Mouse (Mus musculus) megakaryocyte-erythroid progenitor cell, adult 5-6 weeks (primary cell): ENCODE measurements at regions not wholly inside any gene's neighbourhood (a gene's known extent, or its start where the extent isn't known, plus 50 kb on each side); places are given as distances from the start of the nearest gene placed in this dataset.

Experiments used
- ATAC-seq: replicated peaks from 2 replicates; pipeline ENCODE4 v1.8.0; 2016; ENCODE audit warnings: mild to moderate bottlenecking, inconsistent platforms; ENCODE audit not compliant: severe bottlenecking, poor library complexity, low FRiP score, low TSS enrichment

DNA sequence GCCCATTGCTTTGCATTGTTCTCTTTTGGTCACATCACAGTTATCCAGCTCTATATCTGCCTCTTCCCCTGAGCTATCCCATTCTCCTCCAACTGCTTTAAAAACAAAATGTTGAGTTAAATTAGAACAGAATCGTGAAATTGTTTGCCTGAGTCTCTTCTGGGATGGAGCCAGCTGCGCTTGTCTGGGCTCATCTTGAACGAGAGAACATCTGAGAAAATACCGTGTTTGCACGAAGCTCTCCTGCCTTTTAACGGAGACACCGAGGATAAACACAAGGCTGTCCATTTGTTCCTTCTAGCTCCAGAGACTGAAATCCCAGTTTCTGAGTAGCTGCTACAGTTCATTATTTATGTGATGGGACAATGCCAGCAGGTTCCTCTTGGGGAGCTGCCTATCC is 186.6 kb downstream of the Ackr3 start:
- no peak for ATAC-seq

DNA sequence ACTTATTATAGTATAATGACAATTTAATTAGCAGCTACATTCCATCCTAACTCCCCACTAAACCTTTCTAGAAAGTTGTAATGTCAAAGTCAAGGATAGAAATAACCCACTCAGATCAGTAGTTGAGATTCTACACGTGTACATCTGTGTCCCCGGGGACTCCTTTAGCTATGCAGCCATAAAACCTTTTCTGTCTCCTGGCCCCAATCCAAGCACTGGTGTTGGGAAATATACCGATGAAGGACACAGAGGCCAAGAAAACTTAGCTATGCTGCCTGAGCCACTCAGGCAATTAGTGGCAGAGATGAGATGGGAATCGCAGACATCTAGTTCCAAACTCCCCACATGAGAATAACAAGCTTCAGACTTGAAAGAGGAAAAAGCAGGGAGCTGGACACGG is 190.1 kb downstream of the Ackr3 start:
- no peak for ATAC-seq

DNA sequence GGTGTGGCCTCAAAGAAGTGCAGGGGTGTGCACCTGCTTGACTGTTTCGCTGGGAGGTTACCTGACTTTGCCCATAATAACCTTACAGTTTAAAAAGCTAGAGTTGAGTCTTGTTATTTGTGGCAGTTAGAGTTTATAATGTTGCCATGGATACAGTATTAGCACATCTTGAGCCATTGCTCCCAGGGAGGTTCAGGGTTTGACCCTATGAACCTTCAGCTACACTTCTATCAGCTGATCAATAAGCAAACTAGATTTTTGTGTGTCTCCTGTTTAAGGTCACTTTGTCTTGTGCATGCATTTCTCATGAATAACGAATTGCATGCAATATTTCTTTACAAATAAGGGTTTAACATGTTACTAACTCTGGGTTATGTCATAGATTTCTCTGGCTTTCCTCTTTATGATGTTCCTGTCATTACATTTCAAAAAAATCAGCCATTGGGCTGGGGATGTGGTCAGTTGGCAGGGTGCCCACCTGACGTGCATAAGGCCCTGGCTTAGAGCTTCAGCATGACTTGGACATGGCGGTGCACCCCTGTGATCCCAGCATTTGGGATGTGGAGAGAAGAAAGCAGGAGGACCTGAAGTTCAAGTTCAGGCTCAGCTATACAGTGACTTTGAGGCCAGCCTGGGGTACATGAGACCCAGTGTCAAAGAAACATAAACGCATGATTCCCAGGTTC is 191.7 kb downstream of the Ackr3 start:
- no peak for ATAC-seq

DNA sequence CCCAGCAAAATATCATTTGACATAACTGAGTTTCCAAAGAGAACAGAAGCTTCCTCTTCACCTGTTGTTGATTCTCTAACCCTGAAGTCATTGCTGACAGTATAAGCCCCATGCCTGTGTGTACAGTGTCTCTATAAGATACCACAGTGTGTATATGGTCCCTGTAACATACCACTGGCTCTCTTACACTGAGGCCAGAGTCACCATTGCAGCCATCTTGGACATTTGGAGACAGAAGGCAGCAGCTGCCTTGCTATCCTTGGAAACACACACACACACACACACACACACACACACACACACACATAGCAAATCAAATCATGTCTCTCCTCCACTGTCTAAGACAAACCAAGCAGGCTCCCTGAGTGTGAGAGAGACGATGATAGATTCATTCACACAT is 192.9 kb downstream of the Ackr3 start:
- no peak for ATAC-seq

DNA sequence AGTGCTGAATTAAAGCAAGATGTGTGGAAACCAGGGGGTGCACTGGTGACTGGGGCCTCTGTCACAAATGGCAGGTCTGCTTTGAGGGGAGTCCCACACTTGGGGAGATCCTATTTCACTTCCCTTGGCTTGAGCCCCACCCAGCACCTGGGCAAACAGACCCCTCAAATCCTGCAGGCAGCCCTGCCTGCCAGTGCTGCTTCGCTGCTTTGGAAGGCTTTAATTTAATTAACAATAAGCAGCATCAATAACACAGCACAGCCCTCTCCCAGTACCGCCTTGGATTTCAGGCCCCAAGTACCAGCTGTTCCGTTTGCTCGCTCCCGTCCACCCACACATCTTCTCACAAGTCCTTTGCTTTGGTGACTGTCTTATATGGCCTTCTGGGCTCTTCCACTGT is 193.6 kb downstream of the Ackr3 start:
- no peak for ATAC-seq

DNA sequence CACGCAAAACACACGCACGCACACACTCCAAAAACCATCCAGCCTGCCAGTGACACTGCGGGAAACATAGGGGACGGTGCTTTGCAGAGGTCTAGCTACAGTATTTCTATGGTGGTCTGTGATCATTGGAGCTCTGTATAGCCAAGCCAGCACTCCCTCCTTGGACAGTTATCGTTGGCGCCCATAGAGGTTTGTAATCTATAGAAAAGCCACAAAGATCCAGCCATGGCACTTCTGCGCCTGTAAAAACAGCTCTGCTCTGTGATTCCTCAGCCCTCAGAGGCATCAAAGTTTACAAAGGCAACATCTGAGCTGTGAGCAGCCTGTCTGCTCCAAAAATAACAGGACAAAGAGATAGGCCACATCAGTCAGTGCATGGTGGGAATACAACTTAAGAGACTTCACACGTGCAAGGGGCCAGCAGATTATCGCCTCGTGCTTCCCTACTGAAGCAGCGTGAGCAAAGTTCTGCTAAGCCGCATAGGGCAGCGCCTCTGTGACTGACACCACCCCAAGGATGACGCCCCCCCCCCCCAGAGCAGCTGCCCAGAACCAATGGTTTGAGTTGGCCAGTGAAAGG is 194.7 kb downstream of the Ackr3 start:
- no peak for ATAC-seq

DNA sequence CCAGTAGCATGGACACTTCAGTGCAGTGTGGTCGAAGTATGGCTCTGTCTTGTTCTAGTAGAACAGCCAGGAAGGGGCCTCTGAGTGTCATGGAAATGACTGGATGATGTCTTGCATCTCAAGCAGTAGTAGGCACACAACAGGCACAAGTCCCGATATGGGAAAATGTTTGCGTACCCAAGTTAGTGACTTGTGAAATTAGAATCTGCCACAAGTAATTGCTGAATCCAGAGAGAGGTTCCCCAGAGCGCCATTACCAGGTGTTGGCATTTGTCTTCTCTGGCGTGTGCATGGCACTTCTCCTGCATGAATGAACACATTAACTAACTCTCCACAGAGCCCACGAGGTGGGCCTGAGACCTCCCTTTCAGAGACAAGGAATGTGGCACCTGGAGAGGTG is 199.3 kb downstream of the Ackr3 start:
- ATAC-seq = no peak

DNA sequence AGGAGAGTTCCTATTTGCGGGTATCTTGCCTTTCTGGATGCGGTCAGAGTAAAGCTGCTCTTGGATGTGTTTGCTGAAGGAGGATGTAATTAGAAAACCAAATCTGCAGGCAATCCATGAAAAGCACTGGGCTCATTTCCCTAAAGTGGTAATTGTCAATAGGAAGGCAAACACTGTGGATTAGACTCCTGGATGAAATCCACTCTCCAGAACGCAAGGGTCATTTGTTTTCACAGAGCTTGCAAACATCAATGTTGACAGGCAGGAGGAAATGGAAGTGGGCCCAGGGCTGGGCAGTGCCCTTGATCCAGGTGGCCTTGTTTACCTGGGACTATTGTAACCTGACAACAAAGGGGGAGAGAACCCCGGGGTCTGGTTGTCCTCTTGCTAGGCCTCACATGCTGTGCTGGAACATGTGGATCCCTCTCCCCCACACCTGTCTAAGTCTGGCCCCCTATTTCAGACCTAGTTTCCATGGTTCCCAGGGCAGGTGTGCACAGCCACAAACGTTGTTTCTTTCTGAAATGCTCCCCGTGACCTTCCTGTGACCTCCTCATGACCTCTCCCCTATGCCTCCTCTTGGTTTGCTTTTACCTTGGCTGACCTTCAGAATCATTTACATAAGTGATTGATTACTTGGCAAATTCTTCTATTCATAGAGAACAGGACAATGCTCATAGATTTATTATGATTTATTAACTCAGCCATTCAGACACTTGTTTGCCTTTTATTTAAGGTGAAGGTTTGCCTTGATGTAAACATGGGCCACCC is 197.9 kb upstream of the Cops8 start:
- no peak for ATAC-seq

DNA sequence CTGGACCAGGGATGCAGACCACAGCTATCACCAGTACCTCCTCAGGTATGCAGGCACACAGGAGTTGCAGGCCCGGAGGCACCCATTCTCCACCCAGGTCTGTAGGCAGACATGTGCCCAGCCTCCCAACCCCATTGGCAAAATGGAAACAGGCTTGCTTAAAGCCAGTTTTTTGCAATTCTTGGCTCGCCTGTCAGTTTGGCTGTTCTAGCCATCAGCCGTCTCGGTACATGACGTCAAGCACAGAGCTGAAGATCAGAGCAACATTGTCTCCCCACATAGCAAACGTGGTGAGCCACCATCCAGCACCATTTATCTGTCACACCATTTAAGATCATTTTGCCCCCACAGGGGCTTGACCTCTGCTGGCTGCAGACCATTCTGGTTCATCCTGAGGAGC is 196.1 kb upstream of the Cops8 start:
- no peak for ATAC-seq

DNA sequence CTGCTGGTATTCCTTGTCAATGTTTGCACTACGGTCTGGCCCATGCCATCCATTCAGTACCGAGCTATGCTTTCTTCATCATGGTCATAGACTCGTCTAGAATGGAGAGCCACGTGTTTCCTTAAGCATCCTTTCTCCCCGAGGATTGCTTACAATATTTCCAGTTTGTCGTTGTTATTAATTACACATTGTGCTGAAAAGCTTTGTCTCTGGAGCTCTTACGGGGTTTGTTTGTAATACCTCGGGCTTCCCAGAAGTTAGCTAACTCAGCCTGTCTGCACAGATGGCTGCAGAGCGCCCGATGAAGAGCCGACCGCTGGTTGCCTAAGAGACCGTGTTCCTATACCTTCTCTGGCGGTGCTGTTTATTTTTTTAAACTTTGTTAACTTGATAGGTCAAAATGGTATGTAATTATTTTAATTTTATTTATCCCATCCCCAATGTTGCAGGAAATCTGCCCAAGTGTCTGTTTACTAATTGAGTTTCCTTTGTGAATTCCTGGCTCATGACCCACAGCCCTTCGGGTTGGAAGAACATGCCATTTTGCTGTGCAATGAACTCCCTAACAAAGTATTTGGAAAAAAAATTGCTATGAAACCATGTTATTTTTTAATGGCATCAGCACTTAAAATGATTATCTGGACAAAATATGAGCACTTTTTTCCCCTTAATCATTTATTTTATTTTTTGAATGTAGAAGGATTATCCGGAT is 194.1 kb upstream of the Cops8 start:
- ATAC-seq = no peak

DNA sequence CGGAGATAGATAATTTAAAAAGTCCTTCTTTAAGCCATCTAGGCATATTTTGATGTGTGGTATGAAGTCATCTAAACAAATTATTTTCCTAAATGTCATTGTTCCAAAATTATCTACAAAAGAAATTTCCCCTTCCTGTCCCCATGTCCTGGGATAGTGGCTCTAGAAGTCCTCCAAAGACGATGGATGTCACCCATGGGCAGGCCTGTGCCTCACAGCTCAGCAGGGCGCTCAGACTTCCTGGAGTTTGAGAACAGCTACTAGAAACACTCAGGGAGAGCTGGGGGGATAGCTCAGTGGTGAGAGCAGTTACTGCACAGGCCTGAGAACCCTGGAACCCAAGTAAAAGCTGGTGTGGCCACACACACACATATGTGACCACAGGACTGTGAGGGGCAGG is 193.5 kb upstream of the Cops8 start:
- no peak for ATAC-seq

DNA sequence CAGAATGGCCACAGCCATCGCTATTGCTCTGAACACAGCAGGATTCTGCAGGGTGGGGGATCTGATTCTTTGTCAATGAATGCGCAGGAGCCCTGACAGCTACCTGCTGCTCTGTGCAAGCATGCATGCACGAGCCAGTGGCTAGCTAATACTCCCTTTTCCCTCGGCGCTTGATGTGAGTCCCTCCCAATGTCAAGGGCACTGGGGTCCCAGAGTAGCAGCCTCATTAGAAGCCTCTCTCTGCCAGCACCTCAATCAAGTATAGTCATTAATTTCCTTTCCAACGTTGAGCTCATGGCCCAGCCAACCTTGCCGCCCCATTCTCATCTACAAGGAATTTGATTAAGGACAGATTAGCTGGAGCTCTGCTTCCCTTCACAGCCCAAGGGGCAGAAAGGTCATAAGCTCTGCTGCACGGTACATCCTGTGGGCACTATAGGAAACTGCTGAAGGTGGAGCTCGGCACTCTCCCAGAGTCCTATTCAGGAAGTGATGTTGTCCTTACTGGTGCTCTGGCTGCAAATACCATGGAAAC is 190.2 kb upstream of the Cops8 start:
- no peak for ATAC-seq

DNA sequence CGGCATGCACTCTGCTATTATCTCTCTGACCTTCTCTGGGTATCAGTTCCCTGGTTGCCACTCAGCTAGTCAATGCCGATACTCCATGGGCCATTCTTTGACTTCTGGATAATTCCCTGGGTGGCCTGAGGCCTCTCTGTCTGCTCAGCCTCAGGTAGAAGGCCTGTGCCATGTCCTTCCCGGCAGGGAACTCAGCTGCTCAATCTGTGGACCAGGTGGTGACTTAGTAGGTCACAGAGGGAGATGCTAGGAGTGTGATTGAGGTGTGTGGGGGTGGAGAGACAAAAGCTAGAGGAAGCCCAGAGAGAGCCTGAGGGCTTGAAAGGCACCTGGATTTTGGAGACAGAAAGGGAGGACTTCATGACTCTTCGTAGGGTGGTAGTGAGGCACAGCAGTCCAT is 188.0 kb upstream of the Cops8 start:
- ATAC-seq = no peak

DNA sequence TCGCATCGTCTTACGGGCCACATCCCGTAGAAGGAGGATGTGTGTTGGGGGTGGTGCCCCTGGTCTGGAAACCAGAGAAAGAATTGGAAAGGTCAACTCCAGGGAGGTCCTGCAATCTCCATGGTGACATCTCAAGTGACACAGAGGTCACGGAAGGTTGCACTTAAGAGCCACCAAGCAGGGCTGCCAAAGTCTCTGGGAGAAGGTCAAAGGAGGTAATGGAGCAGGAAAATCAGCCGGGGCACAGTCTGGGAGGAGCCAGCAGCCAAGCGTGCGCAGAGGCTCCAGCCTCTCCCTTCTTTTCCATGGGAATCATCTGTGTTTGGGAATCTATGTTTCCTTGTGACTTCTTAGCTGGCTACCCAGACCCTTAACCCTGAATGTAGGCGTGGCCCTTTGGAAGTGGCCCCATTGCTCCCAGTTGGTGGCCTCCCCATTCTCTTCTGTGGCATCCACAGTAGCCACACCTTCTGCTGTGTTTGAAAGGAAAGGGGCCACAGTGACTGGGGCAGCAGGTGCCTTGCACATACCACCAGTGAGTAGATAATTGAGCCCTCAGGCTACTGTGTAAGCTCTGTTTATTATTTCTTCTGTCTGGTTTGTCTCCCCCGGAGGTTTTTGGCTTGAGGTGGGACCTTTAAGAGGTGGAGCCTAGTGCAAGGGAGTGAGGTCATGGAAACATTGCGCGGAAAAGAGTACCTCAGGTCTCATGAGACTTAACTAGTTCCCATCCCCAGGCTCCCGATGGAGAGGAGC is 178.5 kb upstream of the Cops8 start:
- no peak for ATAC-seq

DNA sequence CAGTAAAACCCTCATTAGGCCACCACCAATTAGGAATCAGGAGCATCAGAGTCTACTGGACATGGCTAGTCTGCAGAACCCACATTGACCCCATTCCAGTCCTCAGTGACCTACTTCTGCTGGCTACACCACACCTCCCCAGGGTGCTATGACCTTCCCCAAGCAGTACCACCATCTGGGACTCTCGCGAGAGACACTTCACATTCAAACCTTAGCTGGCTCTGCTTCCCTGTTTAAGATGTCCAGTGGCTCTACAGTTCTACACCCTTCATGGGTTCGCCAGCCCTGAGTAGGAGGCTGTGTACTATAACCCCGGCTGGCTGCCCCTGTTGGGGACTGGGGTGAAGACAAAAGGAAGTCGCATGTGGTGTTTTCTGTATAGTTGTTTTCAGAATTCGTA is 174.4 kb upstream of the Cops8 start:
- ATAC-seq = no peak

DNA sequence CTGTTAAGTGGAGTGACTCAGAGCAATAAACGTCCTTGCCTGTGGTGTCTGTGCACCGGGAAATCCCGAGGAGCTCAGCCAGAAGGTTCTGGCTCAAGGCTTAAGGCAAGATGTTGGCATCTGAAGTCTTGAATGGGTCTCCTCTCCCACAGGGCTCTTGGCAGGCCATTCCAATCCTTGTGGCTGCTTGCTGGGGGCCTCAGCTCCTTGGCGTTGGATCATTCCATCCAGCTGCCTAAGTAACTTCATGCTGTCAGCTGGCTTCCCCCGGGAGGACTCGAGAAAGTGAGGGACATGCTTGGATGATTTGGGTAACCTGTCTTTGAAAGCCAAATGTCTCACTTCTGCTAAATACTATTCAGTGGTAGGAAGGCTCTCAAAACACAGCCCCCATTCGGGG is 174.0 kb upstream of the Cops8 start:
- ATAC-seq = no peak

DNA sequence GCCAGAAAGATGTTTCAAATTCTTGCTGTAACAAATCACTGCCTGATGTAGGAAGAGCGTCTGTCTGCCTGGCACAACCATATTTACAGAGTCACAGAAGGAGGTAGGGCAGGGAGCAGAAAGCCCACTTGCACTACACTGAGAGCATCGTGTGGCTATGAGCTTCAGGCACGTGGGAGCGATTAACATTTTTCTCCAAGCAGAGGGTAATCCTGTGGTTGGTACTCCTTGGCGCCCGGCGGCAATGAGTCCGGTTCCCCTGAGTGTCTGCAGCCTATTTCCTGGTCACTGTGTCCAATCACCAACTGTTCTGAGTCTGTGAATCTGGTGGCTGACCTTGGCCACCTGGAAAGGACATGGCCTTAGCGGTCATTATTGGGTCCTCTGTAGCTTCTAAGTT is 172.3 kb upstream of the Cops8 start:
- ATAC-seq = no peak

DNA sequence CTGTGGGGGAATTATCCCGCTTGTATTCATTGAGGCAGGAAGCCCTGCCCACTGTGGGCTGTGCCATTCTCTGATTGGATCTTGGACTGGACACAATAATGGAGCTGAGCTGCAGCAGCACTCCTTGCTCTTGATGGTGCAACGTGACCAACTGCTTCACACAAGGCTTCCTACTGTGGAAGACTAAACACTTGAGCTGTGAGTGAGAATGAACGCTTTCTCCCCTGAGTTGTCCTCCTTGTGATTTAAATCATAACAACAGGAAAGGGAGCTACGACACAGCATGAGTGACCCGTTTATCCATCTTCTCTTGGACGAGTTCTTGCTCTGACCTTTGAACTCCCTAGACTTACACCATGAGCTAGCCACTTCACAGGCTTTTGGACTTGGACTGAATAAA is 171.0 kb upstream of the Cops8 start:
- ATAC-seq = no peak

DNA sequence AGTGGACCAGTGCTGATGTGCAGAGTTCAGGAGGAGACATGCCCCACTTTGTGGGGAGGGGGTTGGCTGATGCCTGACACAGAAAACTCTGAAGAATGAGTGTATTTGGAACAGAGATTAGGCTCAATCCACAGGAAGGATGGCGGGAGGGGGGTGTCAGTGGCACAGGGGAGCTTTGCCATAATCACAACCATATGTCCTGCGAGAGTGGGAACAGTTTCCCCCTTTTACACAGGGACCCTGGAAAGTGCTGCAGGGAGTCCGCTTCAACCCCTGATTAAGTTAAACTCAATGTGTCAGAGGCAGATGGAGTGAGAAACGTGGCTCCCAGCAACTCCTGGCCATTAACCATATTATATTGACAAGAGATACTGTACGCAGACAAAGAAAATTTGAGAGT is 168.9 kb upstream of the Cops8 start:
- ATAC-seq = no peak

DNA sequence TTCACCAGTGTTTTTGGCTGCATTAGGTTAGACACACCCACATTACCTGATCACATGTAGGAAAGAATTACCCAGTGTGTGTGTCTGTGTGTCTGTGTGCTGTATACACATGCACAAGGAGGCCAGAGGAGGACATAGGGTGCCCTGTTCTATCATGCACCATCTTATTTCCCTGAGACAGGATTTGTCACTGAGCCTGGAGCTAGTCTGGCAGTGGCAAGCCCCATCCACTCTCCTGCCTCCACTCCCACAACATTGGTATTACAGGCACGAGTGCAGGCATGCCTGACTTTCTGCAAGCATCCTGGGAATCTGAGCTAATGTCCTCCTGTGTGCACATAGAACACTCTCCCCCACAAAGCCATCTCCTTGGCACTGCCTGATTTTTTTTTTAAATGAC is 162.1 kb upstream of the Cops8 start:
- ATAC-seq = no peak
